Mouse (Mus musculus) kidney, postnatal 10 days (tissue): ENCODE data around the gene Pycard.
"Not testable (repeated sequence)": the region's sequence is repeated elsewhere in the genome, so short reads cannot be mapped to it uniquely, and the experiment has no call there.

Source experiments
- DNase-seq: peaks from one replicate; pipeline ENCODE4 v3.0.0; 2021; ENCODE audit warnings: mixed read lengths

Pycard gene

DNA sequence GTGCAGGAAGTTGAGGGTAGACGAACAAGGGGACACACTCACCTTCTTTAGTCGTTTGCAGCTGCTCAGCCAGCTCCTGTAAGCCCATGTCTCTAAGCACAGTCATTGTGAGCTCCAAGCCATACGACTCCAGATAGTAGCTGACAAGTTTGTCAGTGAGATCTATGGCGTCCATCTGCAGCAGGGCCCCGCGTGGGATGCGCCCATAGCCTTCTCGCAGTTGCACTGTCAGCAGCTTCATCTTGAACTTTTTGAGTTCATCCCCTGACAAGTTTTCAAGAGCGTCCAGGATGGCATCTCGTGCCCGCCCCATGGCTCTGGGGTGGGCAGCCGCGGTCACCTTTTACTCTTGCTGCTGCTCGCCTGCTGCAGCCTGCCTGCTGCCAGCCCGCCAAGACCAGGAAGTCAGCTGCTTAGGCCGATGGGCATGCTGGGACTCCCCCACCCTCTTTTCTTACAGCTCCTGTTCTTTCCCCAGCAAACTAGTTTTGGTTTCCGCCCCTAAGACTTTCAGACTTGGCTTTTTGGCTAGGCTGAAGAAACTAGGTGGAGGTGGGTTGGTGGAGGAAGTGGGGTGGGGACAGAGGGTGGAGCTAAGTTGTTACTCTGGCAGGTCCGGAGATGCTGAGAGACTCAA lies at the start of gene Pycard:
TSS of gene Pycard (minus strand) at position 527 of the 637 bp plus-strand sequence.
- peak; percentile 74 for DNase-seq

DNA sequence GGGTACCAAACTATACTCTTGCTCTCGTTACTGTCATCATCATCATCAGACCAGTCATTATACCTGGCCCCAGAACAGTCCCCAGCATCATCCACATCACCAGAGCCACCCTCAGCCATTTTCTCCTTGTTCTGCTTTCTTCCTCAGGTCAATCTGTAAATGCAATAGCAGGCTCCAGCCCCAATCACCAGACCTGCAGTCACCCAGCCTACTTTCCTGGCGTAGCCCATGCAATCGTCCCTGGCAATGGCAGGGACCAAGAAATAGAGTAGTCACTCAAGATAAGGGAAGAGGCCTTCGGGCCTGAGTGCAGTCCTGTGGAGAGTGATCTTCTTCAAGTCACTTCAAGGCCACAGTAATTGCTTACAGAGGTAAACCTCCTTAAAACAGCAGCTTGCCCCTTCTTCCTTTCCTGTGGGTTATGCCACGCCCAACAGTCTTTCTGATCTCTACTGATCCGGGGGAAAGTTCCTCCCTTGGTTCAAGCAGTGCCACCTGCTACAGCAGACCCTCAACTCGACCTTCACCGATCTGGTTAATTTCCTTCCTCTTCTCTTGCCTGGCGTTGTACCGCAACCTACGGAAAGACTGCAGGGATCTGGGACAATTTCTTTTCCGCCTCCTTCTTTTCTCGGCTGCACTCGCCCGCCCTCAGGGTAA lies 48.6 kb upstream of the Pycard start:
- DNase-seq: not testable (repeated sequence)

DNA sequence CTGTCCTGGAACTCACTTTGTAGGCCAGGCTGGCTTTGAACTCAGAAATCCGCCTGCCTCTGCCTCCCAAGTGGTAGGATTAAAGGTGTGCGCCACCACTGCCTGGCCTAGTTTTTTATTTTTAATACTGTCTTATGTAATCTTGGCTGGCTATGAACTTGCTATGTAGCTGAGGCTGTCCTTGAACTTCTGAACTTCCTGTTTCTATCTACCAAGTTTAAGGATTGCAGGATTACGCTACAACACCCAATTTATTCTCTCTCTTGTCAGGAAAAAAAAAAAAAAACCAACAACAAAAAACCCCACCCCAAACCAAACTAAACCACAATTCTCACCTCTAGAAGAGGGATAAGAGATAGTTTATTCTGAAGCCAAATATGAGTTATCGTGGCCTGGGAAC lies 39.9 kb upstream of the Pycard start:
- no peak for DNase-seq

DNA sequence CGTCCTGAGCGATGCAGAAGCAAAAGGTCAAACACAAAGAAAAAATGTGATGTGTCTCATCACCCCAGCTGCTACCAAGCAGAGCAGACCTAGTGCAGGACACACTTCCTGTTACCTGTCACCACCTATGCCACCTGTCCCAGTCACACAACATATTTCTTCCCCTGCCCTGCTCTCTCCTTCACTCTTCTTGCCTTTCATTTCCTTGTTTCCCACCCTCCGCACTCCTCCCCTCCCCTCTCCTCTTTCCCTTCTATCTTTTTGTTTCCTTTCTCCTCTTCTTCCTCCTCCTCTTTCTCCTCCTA lies 39.3 kb upstream of the Pycard start:
- no peak for DNase-seq

DNA sequence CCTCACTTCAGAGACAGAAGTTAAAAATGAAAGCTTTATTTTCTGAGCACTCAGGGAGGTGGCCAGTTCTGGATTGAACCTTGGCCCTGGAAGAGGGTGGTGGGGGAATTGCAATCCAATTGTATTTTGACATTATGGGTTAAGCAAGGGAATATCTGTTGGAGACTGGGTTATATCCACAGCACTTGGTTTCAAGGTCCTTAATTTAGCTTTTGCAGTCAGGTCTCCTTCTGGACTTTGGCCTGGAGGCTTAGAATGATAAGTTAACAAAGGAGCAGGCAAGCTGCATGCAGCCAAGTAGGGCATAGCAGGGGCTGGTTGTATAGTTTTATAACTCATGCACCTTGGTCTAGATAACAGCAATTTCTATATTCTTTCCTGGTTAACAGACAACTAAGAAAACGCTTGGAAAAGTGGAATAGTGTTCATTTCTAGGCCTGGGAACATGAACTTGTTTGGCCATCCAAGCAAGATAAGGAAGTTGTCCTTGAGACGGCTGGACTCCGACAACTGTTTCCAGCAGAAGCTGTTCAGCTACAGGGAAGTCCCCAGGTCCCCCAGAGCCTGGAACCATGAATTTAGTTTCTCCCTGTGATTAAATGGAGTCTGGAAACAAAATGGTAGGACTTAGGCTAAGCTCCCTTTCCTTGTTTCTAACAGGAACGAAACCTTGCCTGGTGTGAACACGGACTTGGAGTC lies 38.8 kb upstream of the Pycard start:
- DNase-seq: no peak

DNA sequence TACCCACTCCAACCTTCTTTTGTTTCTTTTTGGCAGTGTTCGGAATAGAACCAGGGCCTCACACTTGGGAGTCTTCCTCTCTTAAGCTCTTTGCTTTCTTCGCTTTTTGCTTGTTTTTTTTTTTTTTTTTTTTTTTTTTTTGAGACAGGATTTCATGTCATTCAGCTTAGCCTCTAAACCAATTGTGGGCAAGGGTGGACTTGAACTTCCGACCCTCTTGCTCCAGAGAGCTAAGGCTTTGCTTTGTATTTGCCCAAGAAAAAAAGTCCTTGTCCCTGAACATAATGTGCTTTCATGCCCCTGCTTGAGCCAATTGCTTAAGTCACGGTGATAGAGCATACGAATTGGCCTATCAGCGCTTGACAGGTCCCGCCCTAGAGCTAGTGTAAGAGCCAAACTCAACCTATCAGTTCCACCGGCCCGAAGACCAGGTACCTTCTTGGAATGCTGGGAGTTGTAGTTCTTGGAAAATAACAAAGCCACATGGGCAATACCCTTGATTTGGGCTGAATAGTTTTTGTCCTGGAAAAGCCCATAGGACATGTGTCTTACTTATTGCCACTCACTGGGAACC lies 37.8 kb upstream of the Pycard start:
- DNase-seq: peak; percentile 33

DNA sequence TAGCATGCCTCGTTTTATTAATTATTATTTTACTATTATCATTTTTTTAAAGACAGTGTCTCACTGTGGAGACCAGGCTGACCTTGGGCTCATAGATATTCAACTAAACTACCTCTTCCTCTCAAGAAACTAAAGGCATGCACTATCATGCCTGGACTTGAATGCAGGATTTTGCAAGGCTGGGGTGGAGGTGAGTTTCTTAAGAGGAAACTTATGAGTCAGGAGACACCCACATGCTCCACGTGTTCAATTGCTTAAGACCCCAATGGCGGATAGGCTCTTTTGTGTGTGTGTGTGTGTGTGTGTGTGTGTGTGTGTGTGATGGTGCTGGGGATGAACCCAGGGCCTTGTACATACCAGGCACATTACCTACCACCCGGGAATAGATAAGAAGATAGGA lies 31.7 kb upstream of the Pycard start:
- DNase-seq: no peak

DNA sequence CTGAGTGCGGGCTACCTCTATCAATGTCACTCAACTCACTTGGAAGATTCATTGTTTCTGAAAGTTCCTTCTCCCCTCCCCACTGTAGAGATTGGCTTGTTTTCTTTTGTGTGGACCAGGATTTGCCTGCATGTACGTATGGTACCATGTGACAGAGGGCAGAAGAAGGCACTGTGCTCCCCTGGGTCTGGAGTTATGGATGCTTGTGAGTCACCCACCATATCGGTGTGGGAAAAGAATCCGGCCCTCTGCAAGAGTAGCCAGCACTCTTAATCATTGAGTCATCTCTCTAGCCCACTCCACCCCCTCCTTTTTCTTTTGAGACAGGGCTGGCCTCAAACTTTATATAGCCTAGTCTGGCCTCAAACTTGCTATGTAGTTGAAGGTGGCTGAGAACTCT lies 31.3 kb upstream of the Pycard start:
- no peak for DNase-seq

DNA sequence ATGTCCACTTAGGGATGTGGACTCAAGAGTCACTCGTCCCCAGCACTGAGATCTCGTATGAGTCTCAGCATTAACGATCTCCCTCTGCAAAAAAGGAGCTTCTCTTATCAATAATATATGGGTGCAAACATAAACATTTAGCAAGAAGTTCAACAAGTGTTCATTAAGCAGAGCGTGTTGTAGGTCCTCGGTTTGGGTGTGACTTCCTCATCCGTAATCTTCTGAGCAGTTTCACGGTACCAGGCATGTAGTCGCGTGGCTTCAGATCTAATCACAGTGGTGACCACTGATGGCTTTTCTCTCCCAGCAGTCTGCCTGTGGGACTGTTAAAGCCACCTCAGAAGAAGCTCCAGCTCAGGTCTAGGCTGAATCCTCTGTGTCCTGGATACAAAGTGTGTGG lies 30.7 kb upstream of the Pycard start:
- no peak for DNase-seq

DNA sequence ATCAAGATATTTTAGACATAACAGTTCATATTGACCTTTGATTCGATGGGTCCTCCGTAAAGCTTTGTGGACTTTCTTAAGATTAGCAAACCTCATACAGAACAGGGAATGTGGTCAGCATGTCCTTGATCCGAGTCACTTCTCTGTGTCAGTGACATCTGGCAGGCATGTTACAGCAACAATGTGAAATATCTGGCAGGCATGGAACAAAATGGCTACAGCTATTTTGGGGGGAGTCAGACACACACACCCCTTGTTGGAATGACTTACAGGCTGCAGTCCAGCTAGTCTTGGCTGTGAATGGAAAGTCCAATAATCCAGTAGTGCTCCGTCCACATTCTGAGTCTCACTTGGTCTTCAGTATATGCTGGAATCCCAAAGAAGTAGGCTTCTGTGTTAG lies 29.9 kb upstream of the Pycard start:
- no peak for DNase-seq

DNA sequence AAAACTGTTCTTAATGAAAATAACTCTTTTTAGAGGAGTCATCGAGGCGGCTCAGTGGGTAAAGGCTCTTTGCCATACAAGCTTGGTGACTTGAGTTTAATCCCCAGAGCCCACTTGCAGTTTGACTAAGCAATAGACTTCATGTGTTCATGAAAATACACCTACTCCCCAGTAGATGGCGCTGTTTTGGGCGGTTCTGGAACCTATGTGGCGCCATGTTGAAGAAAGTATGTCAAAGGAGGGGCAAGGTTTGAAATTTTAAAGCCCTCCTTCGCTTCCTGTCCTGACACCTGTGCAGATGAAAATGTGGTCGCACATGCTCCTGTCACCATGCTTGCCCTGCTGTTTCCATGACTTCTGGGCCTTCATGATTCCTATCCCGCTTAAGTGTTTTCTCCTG lies 29.3 kb upstream of the Pycard start:
- no peak for DNase-seq

DNA sequence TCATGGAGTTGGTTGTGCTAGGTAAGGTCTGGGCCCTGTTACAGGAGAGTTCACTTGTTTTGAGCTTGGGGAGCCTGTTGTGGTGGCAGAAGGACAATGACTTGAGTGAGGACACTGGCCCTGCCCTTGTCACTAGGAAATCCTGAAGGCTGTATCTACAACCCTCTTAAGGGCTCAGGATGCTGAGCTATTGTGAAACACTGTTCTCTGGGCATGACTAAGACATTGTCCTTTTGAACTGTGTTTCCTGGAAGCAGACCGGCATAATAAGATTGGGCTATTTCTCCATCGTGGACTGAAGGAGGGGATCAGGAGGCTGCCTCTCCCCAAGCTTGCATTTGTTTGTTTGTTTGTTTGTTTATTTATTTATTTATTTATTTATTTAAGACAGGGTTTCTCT lies 25.5 kb upstream of the Pycard start:
- DNase-seq: no peak

DNA sequence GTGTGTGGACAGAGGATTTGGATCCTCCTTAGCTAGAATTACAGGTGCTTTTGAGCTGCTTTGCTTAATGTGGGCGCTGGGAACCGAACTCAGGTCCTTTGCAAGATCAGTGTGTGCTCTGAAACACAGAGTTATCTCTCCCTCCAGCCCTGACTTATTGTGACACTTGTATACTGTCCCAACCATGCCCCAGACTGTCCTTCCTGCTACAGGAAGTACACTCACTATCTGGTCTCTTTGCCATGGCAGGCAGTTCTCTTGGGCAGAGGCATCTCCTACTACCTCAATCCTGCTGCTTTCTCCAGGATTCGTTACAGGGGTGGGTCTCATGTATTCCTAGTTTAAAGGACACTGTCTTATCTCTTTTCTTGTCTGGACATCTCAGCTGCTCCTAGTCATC lies 24.6 kb upstream of the Pycard start:
- DNase-seq: no peak

DNA sequence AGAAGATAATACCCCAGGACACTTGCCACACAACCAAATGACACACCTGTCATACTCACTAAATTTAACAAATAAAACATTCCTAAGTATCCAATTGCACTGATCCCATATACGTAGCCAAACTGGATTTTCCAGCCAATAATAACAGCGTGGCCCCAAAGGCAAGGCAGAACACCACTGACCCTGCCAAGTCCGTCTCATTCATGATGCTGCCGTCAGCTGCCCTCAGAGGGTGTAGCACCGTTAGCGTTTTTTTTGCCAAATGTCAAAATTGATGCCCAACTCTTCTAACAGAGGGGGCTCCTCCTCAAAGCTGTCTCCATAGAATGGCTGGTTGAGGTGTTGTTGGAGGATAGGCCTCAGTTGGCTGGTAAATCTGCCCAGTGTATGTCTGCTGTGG lies 23.0 kb upstream of the Pycard start:
- DNase-seq: no peak

DNA sequence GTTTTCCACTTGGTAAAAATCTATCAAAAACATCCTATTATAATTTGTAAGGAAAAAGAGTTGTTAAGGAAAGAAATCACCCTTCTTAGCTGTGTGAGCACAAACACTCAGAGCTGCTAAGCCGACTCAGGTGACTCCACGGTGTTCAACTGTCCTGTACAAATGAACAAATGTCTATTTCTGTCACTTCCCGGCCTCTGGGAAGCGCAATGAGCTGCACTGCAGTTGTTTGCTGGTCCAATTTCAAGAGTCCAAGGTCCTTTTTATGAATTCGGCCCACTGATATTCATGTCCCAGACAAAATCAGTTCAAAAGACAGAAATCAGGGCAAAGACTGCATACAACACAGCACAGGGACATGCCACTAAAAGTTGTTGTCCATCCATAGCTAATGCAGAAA lies 22.5 kb upstream of the Pycard start:
- not testable (repeated sequence) for DNase-seq

DNA sequence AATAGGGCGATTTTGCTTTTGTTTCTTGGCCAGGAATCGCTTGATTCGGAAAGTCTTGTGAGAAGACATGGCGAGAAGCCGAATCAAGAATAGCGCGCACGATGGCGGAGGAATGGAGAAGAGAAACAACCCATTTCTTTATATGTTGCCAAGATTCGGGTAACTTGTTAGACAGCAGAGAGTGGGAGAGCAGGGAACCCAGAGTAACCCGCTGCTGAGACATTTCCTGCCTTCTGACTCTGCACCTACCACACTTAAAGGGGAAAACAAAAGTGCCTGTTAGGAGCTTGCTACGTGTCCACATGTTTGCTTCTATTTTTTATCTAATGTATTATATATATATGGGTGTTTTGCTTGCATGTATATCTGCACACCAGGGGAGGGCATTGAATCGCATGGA lies 19.4 kb upstream of the Pycard start:
- no peak for DNase-seq

DNA sequence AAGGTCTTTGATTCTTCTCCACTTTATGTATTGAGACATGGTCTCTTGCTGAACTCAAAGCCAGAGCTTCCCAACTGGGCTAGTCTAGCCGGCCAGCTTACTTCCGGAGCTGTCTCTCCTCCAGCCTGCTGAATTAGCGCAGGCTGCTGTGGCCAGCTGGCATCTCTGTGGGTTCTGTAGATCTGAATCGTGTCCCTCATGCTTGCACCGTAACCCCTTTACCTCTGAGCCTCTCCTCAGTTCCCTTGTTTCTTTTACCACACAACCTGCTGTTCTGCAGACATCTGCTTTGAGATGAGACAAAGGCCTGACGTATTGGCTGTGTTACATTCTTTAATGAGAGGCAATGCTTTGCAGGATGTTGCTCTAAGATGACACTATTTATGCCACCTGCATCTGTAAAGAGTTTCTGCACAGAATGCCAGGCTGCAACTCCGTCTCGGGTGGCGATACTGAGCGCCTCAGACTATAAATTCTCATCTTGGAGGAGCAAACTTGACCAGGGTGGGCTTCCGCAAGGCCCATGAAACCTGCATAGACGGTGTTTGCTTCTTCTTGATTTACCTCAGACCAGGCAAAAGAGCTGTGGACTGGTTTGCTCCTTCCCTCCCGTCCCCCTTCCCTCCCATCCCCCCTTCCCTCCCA lies 18.6 kb upstream of the Pycard start:
- DNase-seq: no peak

DNA sequence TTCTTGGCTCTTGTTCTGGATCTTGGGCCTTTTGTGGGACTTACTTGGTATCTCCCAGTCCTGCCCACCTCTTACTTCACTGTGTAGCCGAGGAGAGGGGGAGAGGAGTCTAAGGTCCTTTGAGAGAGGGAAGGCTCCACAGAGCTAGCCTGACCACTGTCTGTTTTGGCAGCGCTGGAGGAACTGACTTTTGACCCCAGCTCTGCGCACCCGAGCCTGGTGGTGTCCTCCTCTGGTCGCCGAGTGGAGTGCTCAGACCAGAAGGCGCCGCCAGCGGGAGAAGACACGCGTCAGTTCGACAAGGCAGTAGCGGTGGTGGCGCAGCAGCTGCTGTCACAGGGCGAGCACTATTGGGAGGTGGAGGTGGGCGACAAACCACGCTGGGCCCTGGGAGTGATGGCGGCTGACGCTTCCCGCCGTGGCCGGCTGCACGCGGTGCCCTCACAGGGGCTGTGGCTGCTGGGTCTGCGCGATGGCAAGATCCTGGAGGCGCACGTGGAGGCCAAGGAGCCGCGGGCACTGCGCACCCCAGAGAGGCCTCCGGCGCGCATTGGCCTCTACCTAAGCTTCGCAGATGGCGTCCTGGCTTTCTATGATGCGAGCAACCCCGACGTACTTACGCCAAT lies 16.2 kb upstream of the Pycard start:
- peak; percentile 39 for DNase-seq

DNA sequence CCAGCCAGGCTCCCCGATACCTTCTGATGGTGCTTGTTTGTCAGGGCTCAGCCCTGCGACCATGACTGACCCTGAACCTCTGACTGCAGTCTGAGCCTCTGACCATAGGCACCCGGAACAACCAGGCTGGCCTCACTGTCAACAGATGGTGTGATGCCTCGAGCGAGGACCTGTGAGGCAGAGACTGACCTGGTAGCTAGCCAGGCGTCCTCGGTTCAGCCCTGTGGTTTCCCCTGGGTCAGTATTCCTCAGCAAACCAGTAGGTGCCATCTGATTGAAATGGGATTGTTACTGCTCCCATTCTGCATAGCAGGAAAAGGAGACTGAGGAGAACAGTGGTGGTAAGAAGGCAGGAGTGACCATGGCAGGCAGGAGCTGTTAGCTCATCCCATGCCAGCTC lies 12.5 kb upstream of the Pycard start:
- no peak for DNase-seq

DNA sequence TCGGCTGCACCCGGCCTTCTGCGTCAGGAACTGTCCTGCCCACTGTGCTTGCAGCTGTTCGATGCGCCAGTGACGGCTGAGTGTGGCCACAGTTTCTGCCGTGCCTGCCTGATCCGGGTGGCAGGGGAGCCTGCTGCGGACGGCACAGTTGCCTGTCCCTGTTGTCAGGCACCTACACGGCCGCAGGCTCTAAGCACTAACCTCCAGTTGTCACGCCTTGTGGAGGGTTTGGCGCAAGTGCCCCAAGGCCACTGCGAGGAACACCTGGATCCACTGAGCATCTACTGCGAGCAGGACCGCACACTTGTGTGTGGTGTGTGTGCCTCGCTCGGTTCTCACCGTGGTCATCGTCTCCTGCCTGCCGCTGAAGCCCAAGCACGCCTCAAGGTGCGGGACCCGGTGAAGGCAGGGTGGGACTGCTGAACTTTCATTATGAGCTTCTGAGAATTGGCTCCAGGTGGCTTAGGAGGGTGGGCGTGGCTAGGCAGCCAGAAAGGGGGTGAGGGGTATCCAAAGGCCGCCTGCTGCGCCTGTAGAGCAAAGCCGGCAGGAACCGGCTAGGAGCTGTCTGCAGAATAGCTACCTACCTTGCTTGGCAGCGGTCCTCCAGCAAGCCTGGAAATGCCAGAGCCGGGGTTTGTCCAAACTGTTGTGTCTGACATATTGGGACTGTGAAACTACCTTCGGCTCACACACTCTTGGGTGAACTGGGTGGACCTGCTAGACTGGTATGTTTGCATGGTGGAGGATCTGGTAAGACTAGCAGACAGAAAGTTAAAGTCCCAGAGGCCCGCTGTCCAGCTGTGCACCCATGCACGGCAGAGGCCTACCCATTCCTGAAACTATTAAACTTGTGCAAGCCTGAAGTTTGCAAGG lies 11.1 kb upstream of the Pycard start:
- peak; percentile 84 for DNase-seq

DNA sequence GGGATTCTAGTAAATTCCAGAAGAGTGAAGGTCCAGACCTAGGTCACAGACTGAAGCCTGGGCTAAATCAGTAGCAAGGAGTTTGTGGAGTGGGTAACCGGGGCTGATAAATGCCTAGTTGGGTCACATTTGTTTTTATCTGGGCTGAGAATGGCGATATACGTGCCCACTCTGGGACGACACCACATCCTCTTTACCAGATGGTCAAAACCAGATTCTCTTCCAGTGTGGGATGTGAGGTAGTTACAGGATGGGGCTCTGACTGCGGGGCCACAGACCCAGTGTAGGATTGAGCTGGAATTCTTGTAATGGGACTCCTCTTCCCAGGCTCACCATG lies 10.5 kb upstream of the Pycard start:
- DNase-seq: no peak

DNA sequence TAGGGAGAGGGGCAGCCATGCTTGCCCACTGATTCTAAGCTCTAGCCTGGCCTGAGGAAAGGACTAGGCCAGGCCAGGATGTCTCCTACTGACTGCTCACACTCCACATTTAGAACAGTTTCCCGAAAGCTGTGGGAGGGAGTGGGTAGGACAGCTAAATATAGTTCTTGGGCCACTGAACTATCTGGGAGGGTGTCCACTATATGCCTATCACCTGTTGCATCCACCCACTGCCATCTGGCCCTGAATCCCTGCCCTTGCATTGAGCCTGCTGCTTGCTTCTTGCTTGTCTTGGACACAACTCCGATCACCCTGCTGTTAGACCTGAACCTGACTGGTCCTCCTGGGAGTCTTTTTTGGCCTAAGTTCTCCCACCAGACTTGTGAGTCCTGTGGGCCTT lies 10.0 kb upstream of the Pycard start, which contains the start of gene Trim72:
TSS of gene Trim72 (plus strand) at position 262 of the 400 bp plus-strand sequence.
- no peak for DNase-seq
